Mouse (Mus musculus): Measurements from ENCODE around the gene Slc5a4a. TPM values are rescaled to one million over a fixed set of nuclear protein-coding genes. Genes with fewer than 3 reads are reported as not detected.

The Slc5a4a gene
- not detected for polyA plus RNA-seq (2017; shearing (Covaris generic))

GRCm38 (mm10) chr10:76147278-76147677, at the start of gene Slc5a4a:
Slc5a4a (plus strand) TSS chr10:76147451.
- no peak for ATAC-seq

- no peak for ATAC-seq
Observed at GRCm38 (mm10) chr10:76110861-76111260, 36.4 kb upstream of the Slc5a4a start, which contains the start of gene Slc5a4b. Slc5a4b (minus strand) TSS chr10:76110961.

GRCm38 (mm10) chr10:76117966-76118365, 29.3 kb upstream of the Slc5a4a start:
- ATAC-seq = no peak

GRCm38 (mm10) chr10:76118741-76119140, 28.5 kb upstream of the Slc5a4a start:
- ATAC-seq = no peak

GRCm38 (mm10) chr10:76120124-76120711, 27.0 kb upstream of the Slc5a4a start:
- ATAC-seq = no peak

GRCm38 (mm10) chr10:76121495-76121894, 25.8 kb upstream of the Slc5a4a start:
- ATAC-seq = no peak

- no peak for ATAC-seq
Observed at GRCm38 (mm10) chr10:76132506-76132905, 14.7 kb upstream of the Slc5a4a start.

GRCm38 (mm10) chr10:76136318-76136717, 10.9 kb upstream of the Slc5a4a start:
- ATAC-seq = no peak

GRCm38 (mm10) chr10:76146846-76147245, 405 bp upstream of the Slc5a4a start:
- no peak for ATAC-seq

- ATAC-seq = no peak
Observed at GRCm38 (mm10) chr10:76155911-76156310, 8.7 kb downstream of the Slc5a4a start.

- ATAC-seq = no peak
Observed at GRCm38 (mm10) chr10:76157528-76157927, 10.3 kb downstream of the Slc5a4a start.

GRCm38 (mm10) chr10:76158009-76158408, 10.8 kb downstream of the Slc5a4a start:
- ATAC-seq = no peak

GRCm38 (mm10) chr10:76174899-76175298, 27.6 kb downstream of the Slc5a4a start:
- ATAC-seq = no peak

- no peak for ATAC-seq
Observed at GRCm38 (mm10) chr10:76185216-76185615, 38.0 kb downstream of the Slc5a4a start.

- ATAC-seq = no peak
Observed at GRCm38 (mm10) chr10:76188010-76188409, 40.8 kb downstream of the Slc5a4a start.

GRCm38 (mm10) chr10:76201416-76201815, 54.2 kb downstream of the Slc5a4a start:
- no peak for ATAC-seq

GRCm38 (mm10) chr10:76201978-76202377, 54.7 kb downstream of the Slc5a4a start:
- no peak for ATAC-seq

GRCm38 (mm10) chr10:76203798-76204283, 56.6 kb downstream of the Slc5a4a start:
- no peak for ATAC-seq

- no peak for ATAC-seq
Observed at GRCm38 (mm10) chr10:76207262-76207796, 60.1 kb downstream of the Slc5a4a start.

GRCm38 (mm10) chr10:76209241-76209640, 62.0 kb downstream of the Slc5a4a start:
- no peak for ATAC-seq

- no peak for ATAC-seq
Observed at GRCm38 (mm10) chr10:76210806-76211205, 63.6 kb downstream of the Slc5a4a start.

GRCm38 (mm10) chr10:76212121-76212520, 64.9 kb downstream of the Slc5a4a start:
- no peak for ATAC-seq

GRCm38 (mm10) chr10:76214161-76214560, 66.9 kb downstream of the Slc5a4a start:
- no peak for ATAC-seq

GRCm38 (mm10) chr10:76217056-76217455, 69.8 kb downstream of the Slc5a4a start:
- ATAC-seq = no peak

- no peak for ATAC-seq
Observed at GRCm38 (mm10) chr10:76218240-76218639, 71.0 kb downstream of the Slc5a4a start.

Data from activated CD4-positive, CD25-positive, alpha-beta regulatory T cell, adult 4 months (primary cell).